Mouse (Mus musculus): ENCODE results near the gene Bola3.

Gene Bola3

GRCm38 (mm10) chr6:83394122-83394521, 45.2 kb downstream of the Bola3 start:
- DNase-seq (ENCODE audit: low spot score in 2 of 2), result no peak

DNA sequence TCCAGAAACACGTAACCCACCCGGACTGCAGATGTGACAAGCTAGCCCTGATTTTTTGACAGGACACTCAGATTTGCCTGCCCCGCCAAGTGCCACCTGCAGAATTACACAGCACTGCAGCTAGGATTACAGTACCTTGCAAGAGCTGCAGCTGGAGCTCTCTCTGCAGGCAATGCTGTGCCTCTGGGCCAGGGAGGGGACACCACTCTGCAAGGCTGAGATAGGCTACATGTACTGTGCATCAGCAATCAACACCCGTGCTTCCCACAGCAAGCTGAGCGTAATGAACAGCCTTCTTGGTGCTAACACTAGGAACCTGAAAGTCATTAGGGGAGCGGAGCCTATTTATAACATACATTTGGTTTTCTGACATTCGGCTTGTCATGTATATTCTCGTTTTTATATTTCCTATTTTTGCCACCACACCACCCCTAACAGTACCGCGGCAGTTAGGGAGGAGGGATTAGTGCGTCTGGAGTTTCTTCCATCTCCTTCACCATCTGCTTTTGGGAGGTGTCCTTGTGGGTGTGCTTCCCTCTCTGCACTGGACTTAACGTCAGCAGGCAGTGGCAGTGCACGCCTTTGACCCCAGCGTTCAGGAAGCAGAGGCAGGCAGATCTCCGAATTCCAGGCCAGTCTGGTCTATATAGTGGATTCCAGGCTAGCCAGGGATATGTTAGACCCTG, 46.7 kb downstream of the Bola3 start:
- DNase-seq (ENCODE audit: low spot score in 2 of 2), result no peak

DNA sequence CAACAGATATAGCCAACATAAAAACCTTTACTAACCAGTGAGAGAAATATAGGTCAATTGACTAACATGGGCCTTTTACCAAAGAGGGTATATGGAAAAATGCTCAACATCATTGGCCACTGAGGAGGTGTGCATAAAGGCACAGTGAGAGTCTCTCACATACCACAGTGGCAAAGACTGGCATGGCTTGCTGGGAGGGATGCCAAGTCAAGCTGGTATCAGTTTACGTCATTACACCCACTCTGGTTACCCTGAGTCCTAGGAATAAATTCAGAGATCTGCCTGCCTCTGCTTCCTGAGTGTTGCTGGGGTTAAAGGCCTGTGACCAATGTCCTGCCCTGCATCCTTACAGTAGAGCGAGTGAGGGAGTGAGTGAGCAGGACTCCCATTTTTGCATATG, 47.8 kb downstream of the Bola3 start:
- DNase-seq (ENCODE audit: low spot score in 2 of 2), result no peak

- no peak for DNase-seq (ENCODE audit: low spot score in 2 of 2)
Observed at GRCm38 (mm10) chr6:83397728-83398127, 48.8 kb downstream of the Bola3 start.

GRCm38 (mm10) chr6:83399790-83400189, 50.8 kb downstream of the Bola3 start:
- DNase-seq (ENCODE audit: low spot score in 2 of 2), result no peak

DNA sequence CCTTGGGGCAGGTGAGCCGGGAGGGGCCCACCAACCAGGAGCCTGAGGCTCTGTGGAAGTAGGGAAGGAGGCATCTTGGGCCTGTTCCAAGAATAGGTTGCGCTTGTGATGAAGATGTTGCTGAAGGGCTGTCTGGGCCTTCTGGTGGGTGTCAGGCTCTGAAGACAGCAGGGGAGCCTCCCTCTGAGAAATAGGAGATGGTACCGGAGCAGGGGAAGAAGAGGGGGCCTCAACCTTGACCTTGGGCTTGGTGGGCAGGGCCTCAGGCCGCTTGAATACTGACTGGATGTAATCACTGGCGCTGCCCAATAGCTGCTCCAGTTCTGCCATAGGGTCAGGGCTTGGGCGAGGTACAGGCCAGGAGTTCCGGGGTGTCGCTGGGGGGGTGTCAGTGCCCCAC, 54.5 kb downstream of the Bola3 start:
- no peak for DNase-seq (ENCODE audit: low spot score in 2 of 2)

GRCm38 (mm10) chr6:83404571-83404970, 55.6 kb downstream of the Bola3 start:
- DNase-seq (ENCODE audit: low spot score in 2 of 2), result no peak

- no peak for DNase-seq (ENCODE audit: low spot score in 2 of 2)
Observed at GRCm38 (mm10) chr6:83405511-83406064, 56.6 kb downstream of the Bola3 start.

DNA sequence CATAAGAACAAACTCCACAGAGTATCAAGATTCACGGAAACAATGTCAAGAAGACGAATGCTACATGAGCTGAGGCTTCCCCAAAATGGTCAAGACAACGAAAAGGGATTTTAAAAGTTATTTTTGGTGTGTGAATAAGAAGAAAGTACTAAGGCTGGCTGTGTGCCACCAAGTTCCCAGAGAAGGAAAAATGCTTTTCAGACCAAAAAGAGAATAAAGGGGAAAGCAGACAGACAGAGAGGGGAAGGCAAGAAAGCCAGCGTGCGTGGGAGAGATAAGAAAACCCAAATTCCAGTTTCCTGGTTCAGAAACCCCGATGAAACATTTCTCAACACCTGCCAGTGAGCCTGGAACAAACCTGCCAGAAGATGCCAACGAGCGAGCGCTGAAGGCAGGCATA, 59.6 kb downstream of the Bola3 start:
- DNase-seq (ENCODE audit: low spot score in 2 of 2), result no peak

Data from natural killer cell, adult 2 months (primary cell).